Mouse (Mus musculus) midbrain, postnatal 0 days (tissue): ENCODE results near the gene Fam213b. TPM values are rescaled to one million over a fixed set of nuclear protein-coding genes. Genes with fewer than 3 reads are reported as not detected.

ENCODE experiments used
- ATAC-seq: fragments of 200-750 bp; cut with Nextera tagmentation; 2 replicates; pipeline ENCODE4 v1.8.0; 2017; ENCODE audit warnings: moderate number of reproducible peaks, mild to moderate bottlenecking, moderate TSS enrichment, moderate library complexity; ENCODE audit not compliant: low FRiP score
- DNase-seq: peaks from one replicate; pipeline ENCODE4 v3.0.0-alpha.2; 2015; ENCODE audit warnings: low spot score
- H3K27ac ChIP-seq: fragments of 300-500 bp; sonication (generic); 2 replicates; pipeline ENCODE4 v1.5.1; 2014; ENCODE audit warnings: low read depth, mild to moderate bottlenecking, low read length, mixed read lengths
- H3K27me3 ChIP-seq: fragments of 300-500 bp; sonication (generic); 2 replicates; pipeline ENCODE4 v1.6.1; 2014; ENCODE audit warnings: low read length, control low read depth, mixed read lengths; ENCODE audit not compliant: insufficient read depth
- H3K36me3 ChIP-seq: fragments of 300-500 bp; sonication (generic); 2 replicates; pipeline ENCODE4 v1.6.1; 2014; ENCODE audit warnings: low read length, control low read depth, mixed read lengths; ENCODE audit not compliant: insufficient read depth
- H3K4me1 ChIP-seq: fragments of 300-500 bp; sonication (generic); 2 replicates; pipeline ENCODE4 v1.6.1; 2014; ENCODE audit warnings: mild to moderate bottlenecking, control low read depth, antibody characterized with exemption, low read length, mixed read lengths; ENCODE audit not compliant: insufficient read depth
- H3K4me2 ChIP-seq: fragments of 300-500 bp; sonication (generic); 2 replicates; pipeline ENCODE4 v1.6.1; 2014; ENCODE audit warnings: low read depth, mild to moderate bottlenecking, low read length, mixed read lengths; ENCODE audit not compliant: poor library complexity, severe bottlenecking
- H3K4me3 ChIP-seq: fragments of 300-500 bp; sonication (generic); 2 replicates; pipeline ENCODE4 v1.5.1; 2014; ENCODE audit warnings: low read depth, mild to moderate bottlenecking, low read length, moderate library complexity
- H3K9ac ChIP-seq: fragments of 300-500 bp; sonication (generic); replicated peaks from 2 replicates; pipeline ENCODE4 v1.6.1; 2014; ENCODE audit warnings: mild to moderate bottlenecking, low read length, moderate library complexity, mixed read lengths; ENCODE audit not compliant: poor library complexity, severe bottlenecking
- H3K9me3 ChIP-seq: fragments of 300-500 bp; sonication (generic); 2 replicates; pipeline ENCODE4 v1.6.1; 2016; ENCODE audit warnings: low read length, control low read depth
- CTCF ChIP-seq: IDR thresholded peaks from 2 replicates; pipeline ENCODE4 v1.5.1; 2016; ENCODE audit warnings: antibody characterized with exemption, mild to moderate bottlenecking
- WGBS: fragments of 180-500 bp; shearing (Covaris S2); extraction: QIAGEN DNeasy Blood & Tissue Kit; methylation state at CpG from one replicate; pipeline ENCODE4 v1.1.7; 2014; 5-methylcytosine and 5-hydroxymethylcytosine counted together
- polyA plus RNA-seq: library from polyadenylated mRNA; unstranded; fragments of >200 nt; fragmentation: Nextera tagmentation; extraction: Ambion mirVana; gene quantifications from 2 replicates; pipeline ENCODE4 v1.2.1, GENCODE M21; 2015
- total RNA-seq: library from RNA; depleted of rRNA; stranded (reverse); fragments of >200 nt; gene quantifications from 2 replicates; pipeline ENCODE4 v1.2.3, GENCODE M21; 2014

The Fam213b gene
- total and polyA plus RNA-seq, 2 experiments from 2014 or later = 36.6 to 73.3 TPM

- Histone ChIP-seq H3K27ac (no peak overlapping the region), H3K27me3 (peaks cover 4% of the 10 kb centered on the region; the same call in 1 of the 2 replicates), H3K9me3 (no peaks in the 10 kb centered on the region), H3K4me1 (0 out of 2 replicates have a peak, but pooled peaks cover 4% of the 10 kb centered on the region), H3K4me3 (no peak overlapping the region), H3K4me2 (no peak overlapping the region), H3K9ac (no peak overlapping the region), H3K36me3 (no peaks in the 10 kb centered on the region)
- TF ChIP-seq CTCF = no peak
- 77% methylated on average over 10 of the region's 10 CpGs for WGBS
- ATAC-seq (no peak), DNase-seq (no peak)
These were observed 41.3 kb downstream of the Fam213b start for GRCm38 (mm10) chr4:154857366-154858240.

- H3K4me3 ChIP-seq = peak overlapping the region; percentile 54
- DNase-seq = no peak
- no peaks in the 10 kb centered on the region for H3K9me3 ChIP-seq
- TF ChIP-seq CTCF = peak; percentile 45
- 0 out of 2 replicates have a peak, but pooled peaks cover 4% of the 10 kb centered on the region for H3K4me1 ChIP-seq
- H3K36me3 ChIP-seq = no peaks in the 10 kb centered on the region
- H3K27me3 ChIP-seq = peaks cover 4% of the 10 kb centered on the region; the same call in 1 of the 2 replicates
- H3K27ac ChIP-seq = peak overlapping the region; percentile 96; the same call in 1 of the 2 replicates
- no peak for ATAC-seq
- peak overlapping the region; percentile 76; the same call in 1 of the 2 replicates for H3K4me2 ChIP-seq
- WGBS = 91% methylated on average over 7 of the region's 7 CpGs
- H3K9ac ChIP-seq = no peak overlapping the region
These were observed 42.1 kb downstream of the Fam213b start for GRCm38 (mm10) chr4:154856882-154857281.

GRCm38 (mm10) chr4:154856480-154856837 lies 42.5 kb downstream of the Fam213b start:
- Histone ChIP-seq H3K27me3 (peaks cover 4% of the 10 kb centered on the region; the same call in 1 of the 2 replicates), H3K27ac (peak overlapping the region; percentile 96), H3K9me3 (no peaks in the 10 kb centered on the region), H3K36me3 (no peaks in the 10 kb centered on the region), H3K9ac (peak overlapping the region; percentile 81; the same call in 1 of the 2 replicates), H3K4me1 (0 out of 2 replicates have a peak, but pooled peaks cover 4% of the 10 kb centered on the region), H3K4me3 (peak overlapping the region; percentile 54), H3K4me2 (peak overlapping the region; percentile 76)
- TF ChIP-seq CTCF = no peak; the same call in none of the 2 replicates
- WGBS = 15% methylated on average over 9 of the region's 9 CpGs
- no peak for DNase-seq
- ATAC-seq = no peak; the same call in 1 of the 2 replicates

DNA sequence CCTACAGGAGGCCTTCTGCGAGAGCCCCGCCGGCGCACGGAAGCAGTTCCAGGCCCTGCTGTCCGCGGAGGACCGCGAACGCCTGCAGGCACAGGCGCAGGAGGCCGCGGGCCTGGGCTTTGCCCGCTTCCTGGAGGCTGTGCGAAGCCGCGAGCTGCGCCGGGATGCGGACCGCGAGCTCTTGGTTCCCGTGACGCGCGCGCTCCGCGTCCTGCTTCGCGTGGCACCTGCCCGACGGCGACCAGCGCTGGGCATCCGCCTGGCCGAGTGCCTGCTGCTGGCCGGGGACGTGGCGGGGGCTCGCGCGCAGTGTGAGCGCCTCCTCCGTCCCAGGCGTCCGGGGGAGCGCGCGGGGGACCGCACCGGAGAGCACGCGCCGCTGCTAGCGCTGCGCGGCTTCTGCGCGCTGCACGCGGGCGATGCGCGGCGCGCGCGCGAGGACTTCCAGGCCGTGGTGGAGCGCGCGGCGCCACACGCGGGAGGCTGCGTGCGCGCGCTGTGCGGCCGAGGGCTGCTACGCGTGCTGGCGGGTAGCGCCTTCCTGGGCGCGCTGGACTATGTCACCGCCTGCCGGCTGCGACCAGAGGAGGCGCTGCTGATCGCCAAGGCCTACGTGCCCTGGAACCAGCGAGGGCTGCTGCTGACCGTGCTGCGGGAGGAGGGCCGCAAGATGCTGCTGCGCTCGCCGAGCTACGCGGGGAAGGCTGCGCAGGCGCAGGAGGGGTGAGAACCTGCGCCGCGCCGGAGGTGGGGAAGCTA lies 43.0 kb downstream of the Fam213b start:
- peak; percentile 96 for DNase-seq
- peak; percentile 95 for ATAC-seq
- H3K9me3 ChIP-seq = no peaks in the 10 kb centered on the region
- WGBS = under 1% methylated on average over 99 of the region's 110 CpGs
- peak; percentile 83 for TF ChIP-seq CTCF
- H3K4me3 ChIP-seq = peak overlapping the region; percentile 54
- H3K27ac ChIP-seq = peak overlapping the region; percentile 96
- H3K4me2 ChIP-seq = peak overlapping the region; percentile 76
- H3K27me3 ChIP-seq = peaks cover 4% of the 10 kb centered on the region; the same call in 1 of the 2 replicates
- H3K36me3 ChIP-seq = no peaks in the 10 kb centered on the region
- H3K9ac ChIP-seq = peak overlapping the region; percentile 81
- 0 out of 2 replicates have a peak, but pooled peaks cover 4% of the 10 kb centered on the region for H3K4me1 ChIP-seq

DNA sequence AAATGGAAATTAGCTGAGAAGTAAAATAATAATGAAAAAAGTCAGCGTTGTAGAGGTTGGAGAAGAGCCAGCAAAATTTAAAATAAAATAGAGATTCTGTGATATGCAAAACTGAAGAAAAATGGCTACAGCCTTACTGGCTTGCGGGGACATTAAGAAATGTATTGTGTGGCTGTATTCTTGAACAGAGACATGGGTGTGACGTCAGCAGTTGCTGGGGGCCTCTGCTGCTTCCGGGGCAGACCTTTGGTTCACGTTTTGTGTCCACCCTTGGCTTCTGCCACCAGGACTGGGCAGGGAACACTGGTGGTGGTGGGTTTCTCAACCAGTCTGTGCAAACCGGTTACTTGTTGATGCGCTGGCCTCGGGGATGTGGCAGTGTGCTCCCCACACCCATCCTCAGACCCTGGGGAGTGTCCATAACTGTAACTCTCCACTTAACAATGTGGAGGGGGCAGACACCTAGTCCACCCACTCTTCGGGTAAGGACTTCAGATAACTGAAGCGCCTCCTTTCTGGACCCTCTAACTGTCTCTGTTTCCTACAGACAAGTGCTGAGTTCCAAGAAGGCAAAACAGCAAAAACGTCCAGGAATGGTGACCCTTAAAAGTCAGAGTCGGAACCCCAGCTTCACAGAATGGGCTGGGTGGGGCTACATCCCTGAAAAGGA lies 44.1 kb downstream of the Fam213b start:
- TF ChIP-seq CTCF = no peak
- Histone ChIP-seq H3K4me3 (peak overlapping the region; percentile 54), H3K27ac (peak overlapping the region; percentile 96), H3K9me3 (no peaks in the 10 kb centered on the region), H3K27me3 (peaks cover 4% of the 10 kb centered on the region; the same call in 1 of the 2 replicates), H3K9ac (peak overlapping the region; percentile 81), H3K4me1 (0 out of 2 replicates have a peak, but pooled peaks cover 4% of the 10 kb centered on the region), H3K36me3 (no peaks in the 10 kb centered on the region), H3K4me2 (peak overlapping the region; percentile 76)
- ATAC-seq (no peak), DNase-seq (no peak)
- 54% methylated on average over 12 of the region's 12 CpGs for WGBS
